Mouse (Mus musculus): ENCODE measurements at regions not wholly inside any gene's neighbourhood (a gene's known extent, or its start where the extent isn't known, plus 50 kb on each side); places are given as distances from the start of the nearest gene placed in this dataset.

- TF ChIP-seq CTCF (IDR thresholded peaks at IDR 0.05; ENCODE audit: control insufficient read depth, insufficient read depth, insufficient replicate concordance, low read depth, low read length) (no peak), POLR2A (IDR thresholded peaks at IDR 0.05; ENCODE audit: control insufficient read depth, low read depth, low read length) (no peak)
These were observed 724.2 kb upstream of the Car8 start for GRCm38 (mm10) chr4:8962959-8963572.

Measured in testis, adult 2 months (tissue).